Mouse (Mus musculus) naive thymus-derived CD4-positive, alpha-beta T cell, adult 2 months (primary cell): ENCODE measurements around the gene Ugt1a7c.

Experiments
- DNase-seq: peaks from one replicate; pipeline ENCODE4 v3.0.0-alpha.2; 2011; ENCODE audit warnings: low read depth

Ugt1a7c gene

DNA sequence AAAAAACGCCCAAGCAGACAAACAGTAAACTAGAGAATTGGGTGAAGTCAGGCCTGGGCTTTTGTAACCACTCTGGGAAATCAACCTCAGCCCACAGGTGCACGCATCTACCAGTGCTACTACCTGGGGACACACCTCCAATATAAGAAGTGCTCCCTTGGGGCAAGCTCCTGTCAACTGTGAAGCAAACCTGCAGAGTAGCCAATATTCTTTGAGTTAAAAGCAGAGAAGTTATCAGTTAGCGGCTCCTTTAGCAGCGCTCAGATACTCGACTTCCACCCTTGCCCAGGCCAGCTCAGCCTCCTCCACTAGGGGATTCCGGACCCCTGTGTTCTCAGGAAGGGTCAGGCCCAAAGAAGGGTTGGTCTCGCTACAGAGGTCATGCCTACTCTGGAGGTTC, 166.8 kb downstream of the Ugt1a7c start:
- DNase-seq = no peak

DNA sequence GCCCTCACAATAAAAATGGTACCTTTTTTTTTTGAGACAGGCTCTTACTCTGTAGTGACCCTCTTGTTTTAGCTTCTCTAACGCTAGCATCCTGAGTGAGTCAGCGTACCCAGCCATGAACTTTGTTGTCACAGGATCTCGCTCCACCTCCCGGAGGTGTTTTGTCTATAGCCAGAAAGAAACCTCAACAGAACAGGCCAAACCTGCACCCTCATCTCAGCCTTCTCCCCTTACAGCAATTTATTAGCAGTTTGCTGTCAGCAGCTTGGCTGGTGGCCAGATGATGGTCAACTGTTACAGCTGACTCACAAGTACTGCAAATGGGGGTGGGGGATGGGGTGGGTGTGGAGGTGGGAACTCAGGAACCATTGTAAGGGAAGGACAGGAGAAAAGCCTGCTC, 167.4 kb downstream of the Ugt1a7c start:
- no peak for DNase-seq

DNA sequence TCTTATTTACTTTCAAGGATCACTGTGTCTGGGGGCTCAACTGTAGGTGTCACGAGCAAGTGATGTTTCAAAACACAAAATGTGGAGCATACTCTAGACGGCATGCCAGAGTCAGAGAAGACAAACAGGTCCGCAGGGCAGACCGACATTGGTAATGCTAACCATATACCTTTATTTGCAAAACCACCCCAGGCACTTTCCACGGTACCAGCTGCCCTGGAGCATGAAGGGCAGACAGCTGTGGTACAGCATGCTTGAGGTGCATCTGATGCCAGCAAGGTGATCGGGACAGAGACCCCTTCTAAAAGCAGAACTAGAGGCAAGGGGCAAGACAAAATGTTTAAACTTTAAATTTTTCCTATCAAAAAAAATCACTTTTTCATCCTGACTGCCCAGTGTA, 168.1 kb downstream of the Ugt1a7c start:
- DNase-seq = no peak

DNA sequence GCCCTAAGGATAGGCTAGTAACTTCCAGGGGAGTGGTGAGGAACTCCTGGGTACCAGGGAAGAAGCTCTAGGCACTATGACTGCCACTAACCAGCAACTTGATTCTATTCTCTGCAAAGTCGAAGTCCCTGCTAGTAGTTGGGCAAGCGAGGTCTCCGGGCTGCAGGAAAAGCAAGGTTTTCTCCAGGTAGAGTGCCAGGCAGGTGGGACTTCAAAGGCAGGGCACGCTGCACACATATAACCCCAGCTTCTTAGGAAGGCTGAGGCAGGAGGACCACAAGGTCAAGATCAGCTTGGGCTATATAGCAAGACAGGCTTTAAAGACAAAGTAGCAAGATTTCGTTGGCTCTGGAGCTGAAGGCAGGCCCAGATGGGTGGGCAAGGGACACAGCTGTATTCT, 168.9 kb downstream of the Ugt1a7c start:
- no peak for DNase-seq

DNA sequence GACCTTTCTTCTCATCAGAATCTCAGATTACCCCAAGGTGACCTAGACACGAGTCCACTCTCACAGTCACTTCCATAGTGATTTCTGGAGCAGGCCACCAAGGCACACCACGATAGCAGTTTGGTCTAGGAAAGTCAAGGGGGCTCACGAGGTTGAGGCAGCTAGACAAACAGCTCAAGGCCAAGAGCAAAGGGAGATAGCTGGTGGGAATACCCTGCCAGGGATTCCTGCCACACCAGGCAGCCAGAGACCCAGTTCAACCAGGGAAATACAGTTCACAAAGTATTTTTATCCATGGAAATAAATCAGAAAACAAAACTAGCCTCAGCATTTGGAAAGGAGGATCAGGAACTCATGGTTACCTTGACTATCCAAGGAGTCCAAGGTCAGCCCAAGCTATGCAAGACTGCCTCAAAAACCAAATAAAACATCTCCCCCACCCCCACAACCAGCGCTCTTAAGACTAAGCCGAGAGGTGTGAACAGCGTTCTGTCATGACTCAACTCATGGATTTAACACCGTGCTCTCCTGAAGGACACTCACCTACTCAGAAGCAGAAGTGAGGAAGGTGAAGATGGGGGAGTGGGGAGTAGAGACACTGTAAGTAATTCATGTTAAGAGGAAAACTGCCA, 169.5 kb downstream of the Ugt1a7c start:
- DNase-seq = no peak

DNA sequence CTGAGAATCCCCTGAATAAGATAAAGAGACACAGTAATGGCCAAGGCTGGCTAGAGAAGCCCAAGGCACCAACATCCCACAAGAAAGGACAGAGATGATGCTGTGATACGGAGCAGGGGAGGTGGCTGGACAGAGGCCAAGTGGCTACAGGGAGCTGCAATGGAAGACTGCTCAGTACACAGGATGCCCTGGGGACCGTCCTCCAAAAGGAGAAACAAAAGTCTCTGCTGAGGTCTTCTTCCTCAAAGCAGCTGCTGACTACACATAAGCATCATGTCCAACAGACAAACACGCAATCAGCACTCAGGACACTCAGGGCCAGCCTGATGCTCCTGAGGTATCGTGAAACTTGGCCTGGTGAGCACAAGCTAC, 170.0 kb downstream of the Ugt1a7c start:
- DNase-seq = no peak

DNA sequence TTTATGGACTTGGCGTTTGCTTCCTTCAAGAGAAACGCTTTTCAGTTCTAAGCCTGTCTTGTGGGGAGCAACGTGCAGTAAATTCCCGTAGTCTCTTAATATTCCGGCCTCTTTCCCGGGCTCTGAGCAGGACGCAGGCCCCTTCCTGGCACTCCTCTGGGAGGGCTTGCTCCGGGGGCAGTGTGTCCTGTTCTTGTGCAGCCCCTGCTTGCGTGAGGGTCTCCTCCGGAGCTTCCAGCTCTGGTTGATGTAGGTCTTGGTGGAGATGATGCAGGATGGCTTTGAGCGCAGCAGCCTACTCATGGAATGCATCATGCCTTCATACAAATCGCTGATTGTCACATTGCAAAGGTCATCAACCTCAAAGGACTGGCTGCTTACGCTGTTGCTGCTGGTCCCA, 171.3 kb downstream of the Ugt1a7c start:
- no peak for DNase-seq

DNA sequence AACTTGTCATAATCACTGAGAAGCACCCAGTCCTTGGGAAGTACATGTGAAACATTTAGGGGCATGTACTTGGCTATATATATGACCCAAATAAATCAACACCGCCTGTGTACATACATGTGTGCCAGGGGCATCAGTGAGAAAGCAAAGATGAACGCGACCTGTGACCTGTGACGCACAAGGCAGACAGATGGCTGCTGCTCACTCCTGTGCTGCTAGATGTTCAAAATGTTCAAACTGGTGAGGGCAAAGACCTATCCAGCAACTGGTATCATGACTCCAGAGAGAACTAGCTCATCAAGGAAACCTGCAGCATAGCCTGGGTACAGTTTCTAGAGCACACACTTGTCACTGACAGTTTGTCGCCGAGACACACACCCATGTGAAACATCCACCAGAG, 172.6 kb downstream of the Ugt1a7c start:
- no peak for DNase-seq

DNA sequence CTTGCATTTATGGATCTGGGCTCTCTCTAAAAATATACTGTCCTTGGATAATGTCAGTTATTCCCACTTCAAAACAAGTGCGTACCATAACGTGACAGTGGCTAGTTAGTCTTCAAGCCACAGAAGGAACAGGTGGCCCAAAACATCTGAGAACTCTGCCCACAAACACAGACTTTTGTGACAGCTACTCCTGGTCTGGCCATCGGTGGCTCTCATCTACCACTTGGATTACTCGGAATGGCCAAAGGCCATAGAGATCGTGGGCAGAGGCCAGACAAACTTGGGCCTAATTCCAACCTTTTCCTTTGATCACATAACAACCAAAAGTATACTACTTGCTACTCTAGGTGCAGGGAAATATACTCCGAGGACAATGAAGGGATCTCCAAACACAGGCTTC, 173.2 kb downstream of the Ugt1a7c start:
- no peak for DNase-seq
